Mouse (Mus musculus): ENCODE data around the gene Nkap. TPM values are rescaled to one million over a fixed set of nuclear protein-coding genes. Genes with fewer than 3 reads are reported as not detected.

The Nkap gene
- polyA plus RNA-seq, 1 experiment from 2014 or later: 26.8 TPM

- Histone ChIP-seq H3K9ac (ENCODE audit: low read depth, low read length) (no peak overlapping the region), H3K27me3 (ENCODE audit: control insufficient read depth, insufficient read depth, low read depth, low read length) (no peaks in the 10 kb centered on the region), H3K36me3 (ENCODE audit: control insufficient read depth, insufficient read depth, low read length) (peaks cover 3% of the 10 kb centered on the region; the same call in 1 of the 2 replicates), H3K4me3 (ENCODE audit: low read depth, low read length) (no peak overlapping the region), H3K4me1 (ENCODE audit: control insufficient read depth, insufficient read depth, low read length) (no peaks in the 10 kb centered on the region), H3K4me2 (ENCODE audit: low read length) (no peak overlapping the region), H3K27ac (ENCODE audit: low read length) (no peak overlapping the region), H3K9me3 (replicated peaks; ENCODE audit: control insufficient read depth, low read length, poor library complexity, severe bottlenecking) (no peaks in the 10 kb centered on the region)
- WGBS: 92% methylated on average over 11 of the region's 11 CpGs
- ATAC-seq: no peak
These were observed 31.4 kb upstream of the Nkap start for GRCm38 (mm10) chrX:37095106-37095768.

DNA sequence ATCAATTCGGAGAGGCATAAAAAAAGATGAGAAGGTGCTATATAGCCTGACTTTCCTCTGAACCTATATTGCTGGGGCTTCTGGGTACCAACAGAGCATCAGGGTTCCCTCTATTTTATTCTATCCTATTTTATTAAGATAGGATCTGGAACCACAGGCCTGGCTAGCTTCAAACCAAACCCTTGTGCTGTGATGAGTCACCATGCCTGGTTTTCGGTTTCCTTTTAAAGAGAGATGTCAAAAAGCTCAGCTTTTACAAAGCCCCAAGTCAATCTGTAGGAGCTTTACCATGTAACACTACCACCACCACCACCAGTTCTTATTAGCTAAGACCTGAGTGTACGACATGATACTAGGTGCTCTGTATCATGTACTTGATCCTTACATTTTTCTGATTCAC, 27.9 kb upstream of the Nkap start:
- Histone ChIP-seq H3K27ac (ENCODE audit: low read length) (no peak overlapping the region), H3K4me2 (ENCODE audit: low read length) (no peak overlapping the region), H3K4me1 (ENCODE audit: control insufficient read depth, insufficient read depth, low read length) (no peaks in the 10 kb centered on the region), H3K9ac (ENCODE audit: low read depth, low read length) (no peak overlapping the region), H3K4me3 (ENCODE audit: low read depth, low read length) (no peak overlapping the region), H3K9me3 (replicated peaks; ENCODE audit: control insufficient read depth, low read length, poor library complexity, severe bottlenecking) (no peaks in the 10 kb centered on the region), H3K36me3 (ENCODE audit: control insufficient read depth, insufficient read depth, low read length) (peaks cover 6% of the 10 kb centered on the region), H3K27me3 (ENCODE audit: control insufficient read depth, insufficient read depth, low read depth, low read length) (no peaks in the 10 kb centered on the region)
- ATAC-seq: no peak
- 91% methylated on average over 3 of the region's 3 CpGs for WGBS

GRCm38 (mm10) chrX:37103826-37104225, 22.8 kb upstream of the Nkap start:
- Histone ChIP-seq H3K4me3 (ENCODE audit: low read depth, low read length) (no peak overlapping the region), H3K36me3 (ENCODE audit: control insufficient read depth, insufficient read depth, low read length) (peaks cover 2% of the 10 kb centered on the region; the same call in 1 of the 2 replicates), H3K4me1 (ENCODE audit: control insufficient read depth, insufficient read depth, low read length) (peaks cover 3% of the 10 kb centered on the region; the same call in 1 of the 2 replicates), H3K9ac (ENCODE audit: low read depth, low read length) (no peak overlapping the region), H3K27ac (ENCODE audit: low read length) (no peak overlapping the region), H3K4me2 (ENCODE audit: low read length) (no peak overlapping the region), H3K27me3 (ENCODE audit: control insufficient read depth, insufficient read depth, low read depth, low read length) (no peaks in the 10 kb centered on the region), H3K9me3 (replicated peaks; ENCODE audit: control insufficient read depth, low read length, poor library complexity, severe bottlenecking) (no peaks in the 10 kb centered on the region)
- 86% methylated on average over 2 of the region's 2 CpGs for WGBS
- no peak for ATAC-seq

- WGBS: 15% methylated on average over 27 of the region's 27 CpGs
- no peaks in the 10 kb centered on the region for H3K27me3 ChIP-seq (ENCODE audit: control insufficient read depth, insufficient read depth, low read depth, low read length)
- no peaks in the 10 kb centered on the region for H3K36me3 ChIP-seq (ENCODE audit: control insufficient read depth, insufficient read depth, low read length)
- peak overlapping the region; percentile 62 for H3K9ac ChIP-seq (ENCODE audit: low read depth, low read length)
- peak; percentile 82 for ATAC-seq
- no peaks in the 10 kb centered on the region for H3K9me3 ChIP-seq (replicated peaks; ENCODE audit: control insufficient read depth, low read length, poor library complexity, severe bottlenecking)
- H3K27ac ChIP-seq (ENCODE audit: low read length): peak overlapping the region; percentile 83
- H3K4me1 ChIP-seq (ENCODE audit: control insufficient read depth, insufficient read depth, low read length): peaks cover 6% of the 10 kb centered on the region; the same call in 1 of the 2 replicates
- peak overlapping the region; percentile 59 for H3K4me3 ChIP-seq (ENCODE audit: low read depth, low read length)
- peak overlapping the region; percentile 62 for H3K4me2 ChIP-seq (ENCODE audit: low read length)
These were observed 16.9 kb upstream of the Nkap start for GRCm38 (mm10) chrX:37109526-37110192.

DNA sequence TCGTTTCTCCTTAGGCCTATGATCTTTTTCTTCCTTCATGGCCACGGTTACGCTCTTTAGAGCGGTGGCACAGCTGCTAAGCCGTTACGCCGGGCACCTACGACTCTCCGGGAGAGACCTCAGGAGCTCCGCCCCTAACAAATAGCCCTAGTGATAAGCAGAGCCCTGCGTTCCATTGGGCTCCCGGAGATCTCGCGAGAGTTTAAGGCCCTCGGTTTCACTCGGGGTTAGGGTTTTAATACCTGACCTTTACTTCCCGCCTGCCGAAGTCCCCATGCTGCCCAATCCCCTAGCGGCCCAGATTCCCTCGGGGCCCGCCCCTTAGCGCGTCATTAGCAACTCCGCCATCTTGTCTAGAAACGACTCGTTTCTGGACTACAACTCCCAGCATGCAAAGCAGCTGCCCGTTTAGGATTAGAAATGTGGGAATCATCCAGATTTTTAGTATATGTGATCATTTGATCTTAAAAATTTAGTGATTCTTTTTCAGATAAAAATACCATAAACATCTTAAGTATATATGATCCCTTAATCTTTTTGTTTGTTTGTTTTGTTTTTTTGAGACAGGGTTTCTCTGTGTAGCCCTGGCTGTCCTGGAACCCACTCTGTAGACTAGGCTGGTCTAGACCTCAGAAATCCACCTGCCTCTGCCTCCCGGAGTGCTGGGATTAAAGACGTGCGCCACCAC, 16.3 kb upstream of the Nkap start, which contains the start of gene Upf3b:
TSS of gene Upf3b (minus strand) at position 130 of the 688 bp plus-strand sequence.
- peak within 1 kb of the TSS; percentile 59 for H3K4me3 ChIP-seq (ENCODE audit: low read depth, low read length)
- H3K4me2 ChIP-seq (ENCODE audit: low read length): peak within 1 kb of the TSS; percentile 62
- peaks cover 6% of the 10 kb centered on the region; the same call in 1 of the 2 replicates for H3K4me1 ChIP-seq (ENCODE audit: control insufficient read depth, insufficient read depth, low read length)
- no peaks in the 10 kb centered on the region for H3K27me3 ChIP-seq (ENCODE audit: control insufficient read depth, insufficient read depth, low read depth, low read length)
- H3K27ac ChIP-seq (ENCODE audit: low read length): peak within 1 kb of the TSS; percentile 83
- ATAC-seq: peak; percentile 98
- peak within 1 kb of the TSS; percentile 62 for H3K9ac ChIP-seq (ENCODE audit: low read depth, low read length)
- 12% methylated on average over 30 of the region's 30 CpGs for WGBS
- no peaks in the 10 kb centered on the region for H3K36me3 ChIP-seq (ENCODE audit: control insufficient read depth, insufficient read depth, low read length)
- H3K9me3 ChIP-seq (replicated peaks; ENCODE audit: control insufficient read depth, low read length, poor library complexity, severe bottlenecking): no peaks in the 10 kb centered on the region

GRCm38 (mm10) chrX:37110881-37111193, 15.8 kb upstream of the Nkap start:
- Histone ChIP-seq H3K4me3 (ENCODE audit: low read depth, low read length) (no peak overlapping the region), H3K27me3 (ENCODE audit: control insufficient read depth, insufficient read depth, low read depth, low read length) (no peaks in the 10 kb centered on the region), H3K4me2 (ENCODE audit: low read length) (no peak overlapping the region), H3K36me3 (ENCODE audit: control insufficient read depth, insufficient read depth, low read length) (no peaks in the 10 kb centered on the region), H3K4me1 (ENCODE audit: control insufficient read depth, insufficient read depth, low read length) (peaks cover 6% of the 10 kb centered on the region; the same call in 1 of the 2 replicates), H3K9me3 (replicated peaks; ENCODE audit: control insufficient read depth, low read length, poor library complexity, severe bottlenecking) (no peaks in the 10 kb centered on the region), H3K27ac (ENCODE audit: low read length) (no peak overlapping the region), H3K9ac (ENCODE audit: low read depth, low read length) (no peak overlapping the region)
- WGBS: 71% methylated on average over 4 of the region's 4 CpGs
- ATAC-seq: no peak

GRCm38 (mm10) chrX:37117085-37117484, 9.5 kb upstream of the Nkap start:
- Histone ChIP-seq H3K36me3 (ENCODE audit: control insufficient read depth, insufficient read depth, low read length) (no peaks in the 10 kb centered on the region), H3K27ac (ENCODE audit: low read length) (no peak overlapping the region), H3K9ac (ENCODE audit: low read depth, low read length) (no peak overlapping the region), H3K4me1 (ENCODE audit: control insufficient read depth, insufficient read depth, low read length) (no peaks in the 10 kb centered on the region), H3K27me3 (ENCODE audit: control insufficient read depth, insufficient read depth, low read depth, low read length) (no peaks in the 10 kb centered on the region), H3K4me2 (ENCODE audit: low read length) (no peak overlapping the region), H3K4me3 (ENCODE audit: low read depth, low read length) (no peak overlapping the region), H3K9me3 (replicated peaks; ENCODE audit: control insufficient read depth, low read length, poor library complexity, severe bottlenecking) (no peaks in the 10 kb centered on the region)
- WGBS: no CpG with 5 or more reads among the region's 5 CpGs
- no peak; the same call in 1 of the 2 replicates for ATAC-seq

DNA sequence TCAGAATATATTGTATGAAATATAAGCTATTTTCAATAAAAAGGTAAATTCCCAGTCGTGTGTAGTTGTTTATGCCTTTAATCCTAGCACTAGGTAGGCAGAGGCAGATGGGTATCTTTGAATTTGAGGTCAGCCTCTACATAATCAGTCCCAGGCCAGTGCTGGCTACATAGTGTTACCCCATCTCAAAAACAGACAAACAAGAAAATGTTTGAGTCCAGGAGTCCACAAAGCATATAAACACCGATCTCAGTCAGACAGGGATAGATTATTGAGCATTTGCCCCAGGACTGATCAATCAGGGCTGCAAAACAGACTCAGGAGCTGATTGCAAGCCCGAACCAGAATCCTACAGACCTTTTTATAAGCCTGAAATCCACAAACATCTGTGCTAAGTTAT, 7.0 kb upstream of the Nkap start:
- ATAC-seq: no peak
- Histone ChIP-seq H3K27ac (ENCODE audit: low read length) (no peak overlapping the region), H3K4me2 (ENCODE audit: low read length) (no peak overlapping the region), H3K36me3 (ENCODE audit: control insufficient read depth, insufficient read depth, low read length) (no peaks in the 10 kb centered on the region), H3K4me1 (ENCODE audit: control insufficient read depth, insufficient read depth, low read length) (no peaks in the 10 kb centered on the region), H3K27me3 (ENCODE audit: control insufficient read depth, insufficient read depth, low read depth, low read length) (no peaks in the 10 kb centered on the region), H3K9me3 (replicated peaks; ENCODE audit: control insufficient read depth, low read length, poor library complexity, severe bottlenecking) (no peaks in the 10 kb centered on the region), H3K4me3 (ENCODE audit: low read depth, low read length) (no peak overlapping the region), H3K9ac (ENCODE audit: low read depth, low read length) (no peak overlapping the region)
- WGBS: 67% methylated on average over 3 of the region's 3 CpGs

- no peak overlapping the region for H3K4me2 ChIP-seq (ENCODE audit: low read length)
- no peak for ATAC-seq
- H3K27ac ChIP-seq (ENCODE audit: low read length): no peak overlapping the region
- no peaks in the 10 kb centered on the region for H3K36me3 ChIP-seq (ENCODE audit: control insufficient read depth, insufficient read depth, low read length)
- no peaks in the 10 kb centered on the region for H3K27me3 ChIP-seq (ENCODE audit: control insufficient read depth, insufficient read depth, low read depth, low read length)
- H3K9me3 ChIP-seq (replicated peaks; ENCODE audit: control insufficient read depth, low read length, poor library complexity, severe bottlenecking): no peaks in the 10 kb centered on the region
- WGBS: 73% methylated on average over 5 of the region's 5 CpGs
- no peak overlapping the region for H3K4me3 ChIP-seq (ENCODE audit: low read depth, low read length)
- H3K4me1 ChIP-seq (ENCODE audit: control insufficient read depth, insufficient read depth, low read length): no peaks in the 10 kb centered on the region
- H3K9ac ChIP-seq (ENCODE audit: low read depth, low read length): no peak overlapping the region
These were observed 6.4 kb upstream of the Nkap start for GRCm38 (mm10) chrX:37120212-37120611.
